Mouse (Mus musculus): ENCODE measurements at regions not wholly inside any gene's neighbourhood (a gene's known extent, or its start where the extent isn't known, plus 50 kb on each side); places are given as distances from the start of the nearest gene placed in this dataset.

GRCm38 (mm10) chr3:9373896-9374295 is 236.0 kb downstream of the Zfp704 start:
- no peak for ATAC-seq (replicated peaks; ENCODE audit: insufficient number of reproducible peaks, low FRiP score, low TSS enrichment, poor library complexity, severe bottlenecking)

- ATAC-seq (replicated peaks; ENCODE audit: insufficient number of reproducible peaks, low FRiP score, low TSS enrichment, poor library complexity, severe bottlenecking): no peak
Observed at GRCm38 (mm10) chr3:9370096-9370495, 239.8 kb downstream of the Zfp704 start.

GRCm38 (mm10) chr3:9365791-9366190 is 244.1 kb downstream of the Zfp704 start:
- no peak for ATAC-seq (replicated peaks; ENCODE audit: insufficient number of reproducible peaks, low FRiP score, low TSS enrichment, poor library complexity, severe bottlenecking)

GRCm38 (mm10) chr3:9359186-9359585 is 250.7 kb downstream of the Zfp704 start:
- ATAC-seq (replicated peaks; ENCODE audit: insufficient number of reproducible peaks, low FRiP score, low TSS enrichment, poor library complexity, severe bottlenecking): no peak

GRCm38 (mm10) chr3:9358111-9358510 is 251.8 kb downstream of the Zfp704 start:
- ATAC-seq (replicated peaks; ENCODE audit: insufficient number of reproducible peaks, low FRiP score, low TSS enrichment, poor library complexity, severe bottlenecking): no peak

GRCm38 (mm10) chr3:9357639-9358038 is 252.2 kb downstream of the Zfp704 start:
- no peak for ATAC-seq (replicated peaks; ENCODE audit: insufficient number of reproducible peaks, low FRiP score, low TSS enrichment, poor library complexity, severe bottlenecking)

GRCm38 (mm10) chr3:9355875-9356274 is 254.0 kb downstream of the Zfp704 start:
- ATAC-seq (replicated peaks; ENCODE audit: insufficient number of reproducible peaks, low FRiP score, low TSS enrichment, poor library complexity, severe bottlenecking): no peak

- ATAC-seq (replicated peaks; ENCODE audit: insufficient number of reproducible peaks, low FRiP score, low TSS enrichment, poor library complexity, severe bottlenecking): no peak
Observed at GRCm38 (mm10) chr3:9354756-9355155, 255.1 kb downstream of the Zfp704 start.

GRCm38 (mm10) chr3:9352251-9352650 is 257.6 kb downstream of the Zfp704 start:
- no peak for ATAC-seq (replicated peaks; ENCODE audit: insufficient number of reproducible peaks, low FRiP score, low TSS enrichment, poor library complexity, severe bottlenecking)

GRCm38 (mm10) chr3:9349822-9350221 is 260.1 kb downstream of the Zfp704 start:
- ATAC-seq (replicated peaks; ENCODE audit: insufficient number of reproducible peaks, low FRiP score, low TSS enrichment, poor library complexity, severe bottlenecking): peak; percentile 53

GRCm38 (mm10) chr3:9347446-9347860 is 262.4 kb downstream of the Zfp704 start:
- no peak for ATAC-seq (replicated peaks; ENCODE audit: insufficient number of reproducible peaks, low FRiP score, low TSS enrichment, poor library complexity, severe bottlenecking)

GRCm38 (mm10) chr3:9346857-9347445 is 262.9 kb downstream of the Zfp704 start:
- ATAC-seq (replicated peaks; ENCODE audit: insufficient number of reproducible peaks, low FRiP score, low TSS enrichment, poor library complexity, severe bottlenecking): no peak; the same call in 1 of the 2 replicates

- no peak for ATAC-seq (replicated peaks; ENCODE audit: insufficient number of reproducible peaks, low FRiP score, low TSS enrichment, poor library complexity, severe bottlenecking)
Observed at GRCm38 (mm10) chr3:9346356-9346755, 263.5 kb downstream of the Zfp704 start.

GRCm38 (mm10) chr3:9345885-9346284 is 264.0 kb downstream of the Zfp704 start:
- no peak for ATAC-seq (replicated peaks; ENCODE audit: insufficient number of reproducible peaks, low FRiP score, low TSS enrichment, poor library complexity, severe bottlenecking)

GRCm38 (mm10) chr3:9343586-9343985 is 266.3 kb downstream of the Zfp704 start:
- ATAC-seq (replicated peaks; ENCODE audit: insufficient number of reproducible peaks, low FRiP score, low TSS enrichment, poor library complexity, severe bottlenecking): no peak

- ATAC-seq (replicated peaks; ENCODE audit: insufficient number of reproducible peaks, low FRiP score, low TSS enrichment, poor library complexity, severe bottlenecking): no peak
Observed at GRCm38 (mm10) chr3:9342167-9342566, 267.7 kb downstream of the Zfp704 start.

GRCm38 (mm10) chr3:9341657-9342056 is 268.2 kb downstream of the Zfp704 start:
- no peak for ATAC-seq (replicated peaks; ENCODE audit: insufficient number of reproducible peaks, low FRiP score, low TSS enrichment, poor library complexity, severe bottlenecking)

GRCm38 (mm10) chr3:9341244-9341643 is 268.6 kb downstream of the Zfp704 start:
- ATAC-seq (replicated peaks; ENCODE audit: insufficient number of reproducible peaks, low FRiP score, low TSS enrichment, poor library complexity, severe bottlenecking): no peak

- ATAC-seq (replicated peaks; ENCODE audit: insufficient number of reproducible peaks, low FRiP score, low TSS enrichment, poor library complexity, severe bottlenecking): no peak
Observed at GRCm38 (mm10) chr3:9340788-9341187, 269.1 kb downstream of the Zfp704 start.

GRCm38 (mm10) chr3:9340344-9340743 is 269.5 kb downstream of the Zfp704 start:
- no peak for ATAC-seq (replicated peaks; ENCODE audit: insufficient number of reproducible peaks, low FRiP score, low TSS enrichment, poor library complexity, severe bottlenecking)

- no peak for ATAC-seq (replicated peaks; ENCODE audit: insufficient number of reproducible peaks, low FRiP score, low TSS enrichment, poor library complexity, severe bottlenecking)
Observed at GRCm38 (mm10) chr3:9339669-9340068, 270.2 kb downstream of the Zfp704 start.

Measured in monocyte, adult 5-6 weeks (primary cell).